Mouse (Mus musculus) liver, postnatal 0 days (tissue): Measurements from ENCODE around the gene Ppp1r14d. TPM values are rescaled to one million over a fixed set of nuclear protein-coding genes. Genes with fewer than 3 reads are reported as not detected.

ENCODE experiments used
- ATAC-seq: fragments of 200-750 bp; cut with Nextera tagmentation; 2 replicates; pipeline ENCODE4 v1.8.0; 2017; ENCODE audit warnings: mild to moderate bottlenecking, moderate library complexity
- DNase-seq: peaks from one replicate; pipeline ENCODE4 v3.0.0-alpha.2; 2016
- H3K27ac ChIP-seq: fragments of 300-500 bp; sonication (generic); 2 replicates; pipeline ENCODE4 v1.5.1; 2014; ENCODE audit warnings: antibody characterized with exemption, moderate library complexity, mild to moderate bottlenecking, low read depth
- H3K27me3 ChIP-seq: fragments of 300-500 bp; sonication (generic); 2 replicates; pipeline ENCODE4 v1.6.1; 2014; ENCODE audit warnings: low read length, control low read depth, mixed read lengths; ENCODE audit not compliant: insufficient read depth
- H3K36me3 ChIP-seq: fragments of 300-500 bp; sonication (generic); replicated peaks from 2 replicates; pipeline ENCODE4 v1.6.1; 2014; ENCODE audit warnings: mild to moderate bottlenecking, control low read depth, low read length, moderate library complexity, mixed read lengths; ENCODE audit not compliant: insufficient read depth
- H3K4me1 ChIP-seq: fragments of 300-500 bp; sonication (generic); 2 replicates; pipeline ENCODE4 v1.6.1; 2014; ENCODE audit warnings: antibody characterized with exemption, mild to moderate bottlenecking, control low read depth; ENCODE audit not compliant: insufficient read depth
- H3K4me2 ChIP-seq: fragments of 300-500 bp; sonication (generic); 2 replicates; pipeline ENCODE4 v1.6.1; 2014; ENCODE audit warnings: low read depth, mild to moderate bottlenecking, low read length, moderate library complexity, mixed read lengths
- H3K4me3 ChIP-seq: fragments of 300-500 bp; sonication (generic); 2 replicates; pipeline ENCODE4 v1.5.1; 2014; ENCODE audit warnings: low read depth, low read length
- H3K9ac ChIP-seq: fragments of 300-500 bp; sonication (generic); replicated peaks from 2 replicates; pipeline ENCODE4 v1.6.1; 2014; ENCODE audit warnings: mild to moderate bottlenecking, moderate library complexity
- H3K9me3 ChIP-seq: fragments of 300-500 bp; sonication (generic); 2 replicates; pipeline ENCODE4 v1.6.1; 2016; ENCODE audit warnings: mild to moderate bottlenecking, control low read depth, low read length, mixed read lengths
- CTCF ChIP-seq: sonication (generic); IDR thresholded peaks from 2 replicates; pipeline ENCODE4 v1.5.1; 2016; ENCODE audit warnings: antibody characterized with exemption, low read depth
- EP300 ChIP-seq: IDR thresholded peaks from 2 replicates; pipeline ENCODE4 v1.6.1; 2016; ENCODE audit warnings: antibody characterized with exemption, low read depth, mild to moderate bottlenecking
- WGBS: fragments of 180-500 bp; shearing (Covaris S2); extraction: QIAGEN DNeasy Blood & Tissue Kit; methylation state at CpG from one replicate; pipeline ENCODE4 v1.1.7; 2014; ENCODE audit not compliant: insufficient replicate concordance; 5-methylcytosine and 5-hydroxymethylcytosine counted together
- polyA plus RNA-seq: library from polyadenylated mRNA; unstranded; fragments of >200 nt; fragmentation: Nextera tagmentation; extraction: Ambion mirVana; gene quantifications from 2 replicates; pipeline ENCODE4 v1.2.1, GENCODE M21; 2015

The Ppp1r14d gene
- polyA plus RNA-seq, 1 experiment from 2014 or later = not detected

GRCm38 (mm10) chr2:119208344-119209175 is 21.1 kb downstream of the Ppp1r14d start, which contains the start of the genes Zfyve19 and Dnajc17:
TSS of gene Zfyve19 (plus strand) at chr2:119208617.
TSS of gene Dnajc17 (minus strand) at chr2:119208795.
- H3K9ac ChIP-seq = peak within 1 kb of the TSS; percentile 75
- H3K4me2 ChIP-seq = peak within 1 kb of the TSS; percentile 93
- TF ChIP-seq CTCF = no peak
- no peak for TF ChIP-seq EP300
- DNase-seq (peak; percentile 96), ATAC-seq (peak; percentile 96)
- peaks cover 14% of the 10 kb centered on the region for H3K4me1 ChIP-seq
- H3K36me3 ChIP-seq = peaks cover 22% of the 10 kb centered on the region
- under 1% methylated on average over 51 of the region's 51 CpGs for WGBS
- H3K27me3 ChIP-seq = no peaks in the 10 kb centered on the region
- H3K9me3 ChIP-seq = no peaks in the 10 kb centered on the region
- H3K27ac ChIP-seq = peak within 1 kb of the TSS; percentile 92
- peak within 1 kb of the TSS; percentile 89 for H3K4me3 ChIP-seq

- peak overlapping the region; percentile 75 for H3K9ac ChIP-seq
- peaks cover 14% of the 10 kb centered on the region for H3K4me1 ChIP-seq
- DNase-seq (peak; percentile 15), ATAC-seq (no peak)
- TF ChIP-seq EP300 = no peak
- no peak for TF ChIP-seq CTCF
- H3K4me3 ChIP-seq = peak overlapping the region; percentile 89
- WGBS = 14% methylated on average over 6 of the region's 6 CpGs
- H3K9me3 ChIP-seq = no peaks in the 10 kb centered on the region
- H3K27me3 ChIP-seq = no peaks in the 10 kb centered on the region
- H3K36me3 ChIP-seq = peaks cover 22% of the 10 kb centered on the region
- peak overlapping the region; percentile 72 for H3K4me2 ChIP-seq
- peak overlapping the region; percentile 92 for H3K27ac ChIP-seq
Observed at GRCm38 (mm10) chr2:119207961-119208343, 21.8 kb downstream of the Ppp1r14d start.

GRCm38 (mm10) chr2:119203871-119204460 is 25.7 kb downstream of the Ppp1r14d start:
- H3K9ac ChIP-seq = no peak overlapping the region
- H3K27ac ChIP-seq = no peak overlapping the region
- no peaks in the 10 kb centered on the region for H3K27me3 ChIP-seq
- TF ChIP-seq CTCF = no peak
- H3K4me1 ChIP-seq = peaks cover 6% of the 10 kb centered on the region; the same call in 1 of the 2 replicates
- no peak overlapping the region for H3K4me3 ChIP-seq
- ATAC-seq = no peak
- no peak for DNase-seq
- H3K36me3 ChIP-seq = no peaks in the 10 kb centered on the region
- 74% methylated on average over 4 of the region's 4 CpGs for WGBS
- no peak overlapping the region for H3K4me2 ChIP-seq
- no peaks in the 10 kb centered on the region for H3K9me3 ChIP-seq

- Histone ChIP-seq H3K4me3 (no peak overlapping the region), H3K9me3 (no peaks in the 10 kb centered on the region), H3K27me3 (no peaks in the 10 kb centered on the region), H3K9ac (no peak overlapping the region), H3K36me3 (no peaks in the 10 kb centered on the region), H3K4me2 (no peak overlapping the region), H3K4me1 (peaks cover 6% of the 10 kb centered on the region), H3K27ac (no peak overlapping the region)
- ATAC-seq (no peak), DNase-seq (peak; percentile 42)
- TF ChIP-seq CTCF (no peak), EP300 (no peak)
- 59% methylated on average over 5 of the region's 5 CpGs for whole genome bisulfite sequencing
Observed at GRCm38 (mm10) chr2:119202914-119203453, 26.7 kb downstream of the Ppp1r14d start.

GRCm38 (mm10) chr2:119198934-119199333 is 30.8 kb downstream of the Ppp1r14d start:
- Histone ChIP-seq H3K9ac (no peak overlapping the region), H3K27ac (no peak overlapping the region), H3K4me3 (no peak overlapping the region), H3K9me3 (no peaks in the 10 kb centered on the region), H3K27me3 (no peaks in the 10 kb centered on the region), H3K4me2 (no peak overlapping the region), H3K36me3 (no peaks in the 10 kb centered on the region), H3K4me1 (no peaks in the 10 kb centered on the region; the same call in 1 of the 2 replicates)
- TF ChIP-seq EP300 (no peak), CTCF (no peak)
- WGBS = 72% methylated on average over 3 of the region's 3 CpGs
- no peak for DNase-seq
- no peak for ATAC-seq

GRCm38 (mm10) chr2:119198049-119198448 is 31.7 kb downstream of the Ppp1r14d start:
- ATAC-seq = no peak
- no peaks in the 10 kb centered on the region for H3K9me3 ChIP-seq
- H3K4me3 ChIP-seq = no peak overlapping the region
- H3K27ac ChIP-seq = 0 out of 2 replicates have a peak overlapping the region, but pooled peaks have one; percentile 19
- no peaks in the 10 kb centered on the region for H3K27me3 ChIP-seq
- H3K9ac ChIP-seq = no peak overlapping the region
- WGBS = 38% methylated on average over 1 of the region's 1 CpGs
- no peaks in the 10 kb centered on the region for H3K36me3 ChIP-seq
- H3K4me1 ChIP-seq = no peaks in the 10 kb centered on the region; the same call in 1 of the 2 replicates
- TF ChIP-seq CTCF = no peak
- no peak for TF ChIP-seq EP300
- no peak overlapping the region for H3K4me2 ChIP-seq
- DNase-seq = no peak
